22 mouse cellular contexts compared by ENCODE assay signal in the genomic region with DNA sequence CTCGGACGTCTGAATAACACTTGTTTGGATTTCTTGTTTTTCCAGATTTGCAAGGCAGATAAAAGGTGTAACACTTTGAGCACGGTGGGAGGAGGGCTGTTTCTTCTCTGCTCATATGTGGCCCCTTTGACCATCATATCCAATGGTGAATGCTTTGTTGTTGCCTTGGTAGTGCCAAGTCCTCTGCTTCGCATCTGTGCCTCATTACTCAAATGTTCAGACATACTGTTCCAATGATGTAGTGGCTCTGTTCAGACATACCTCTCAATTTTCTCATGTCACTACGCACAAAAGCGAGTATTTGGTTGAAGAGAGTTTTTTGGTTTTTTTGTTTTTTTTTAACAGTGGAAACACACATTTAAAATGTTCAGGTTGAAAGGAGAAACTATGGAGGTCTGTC.
DNase-seq lines count a peak whose midpoint lies in the region; ATAC-seq and TF ChIP-seq lines count a peak whose summit lies in the region.
"Had no signal": no experiment of that assay in that cellular context is flagged by ENCODE, and none has a peak within 500 bp of the region (broad histone marks: within the 10 kb centered on the region; RNA-seq: fewer than 3 reads in every experiment).

No protein-coding gene starts in this region.

- TF ChIP-seq CTCF in layer of hippocampus, adult 2 months (conservative IDR thresholded peaks at IDR 0.05) = no peak

- no peaks in the 10 kb centered on the region for H3K36me3 ChIP-seq in embryonic facial prominence, embryonic 11.5 days (replicated peaks; ENCODE audit: control insufficient read depth, insufficient read depth, low read depth, low read length)
- H3K36me3 ChIP-seq in embryonic facial prominence, embryonic 10.5 days (replicated peaks) = no peaks in the 10 kb centered on the region
- no peaks in the 10 kb centered on the region for H3K36me3 ChIP-seq in embryonic facial prominence, embryonic 14.5 days (ENCODE audit: control insufficient read depth, insufficient read depth, low read length)
- H3K36me3 ChIP-seq in embryonic facial prominence, embryonic 15.5 days = no peaks in the 10 kb centered on the region
- H3K36me3 ChIP-seq: G1E had no signal

- no peak overlapping the region for H3K4me3 ChIP-seq in embryonic facial prominence, embryonic 11.5 days (ENCODE audit: low read depth, low read length)
- no peak overlapping the region for H3K4me3 ChIP-seq in embryonic facial prominence, embryonic 10.5 days
- H3K4me3 ChIP-seq in layer of hippocampus, adult 2 months = no peak overlapping the region
- no peak overlapping the region for H3K4me3 ChIP-seq in embryonic facial prominence, embryonic 14.5 days (ENCODE audit: low read depth, low read length)
- no peak overlapping the region for H3K4me3 ChIP-seq in embryonic facial prominence, embryonic 15.5 days (replicated peaks)

- no peak for ATAC-seq in embryonic facial prominence, embryonic 11.5 days (replicated peaks; ENCODE audit: insufficient number of reproducible peaks, low FRiP score, low TSS enrichment, low read depth)
- no peak for ATAC-seq in embryonic facial prominence, embryonic 14.5 days (ENCODE audit: low read depth)
- peak; percentile 54; the same call in 1 of the 2 replicates for ATAC-seq in embryonic facial prominence, embryonic 15.5 days (ENCODE audit: insufficient number of reproducible peaks, low FRiP score, low TSS enrichment, low read depth)
- ATAC-seq: activated CD4-positive, CD25-positive, alpha-beta regulatory T cell, adult 4 months; CD4-positive, CD25-positive, alpha-beta regulatory T cell, adult 4 months; Patski had no signal

- no peaks in the 10 kb centered on the region for H3K4me1 ChIP-seq in embryonic facial prominence, embryonic 11.5 days (ENCODE audit: control insufficient read depth, insufficient read depth, low read length)
- peaks cover 19% of the 10 kb centered on the region for H3K4me1 ChIP-seq in embryonic facial prominence, embryonic 10.5 days
- peaks cover 26% of the 10 kb centered on the region for H3K4me1 ChIP-seq in embryonic facial prominence, embryonic 14.5 days (ENCODE audit: control insufficient read depth, insufficient read depth, low read length)
- H3K4me1 ChIP-seq in embryonic facial prominence, embryonic 15.5 days = peaks cover 9% of the 10 kb centered on the region

- peak; percentile 54 for DNase-seq in embryonic facial prominence, embryonic 11.5 days (ENCODE audit: low spot score)
- no peak for DNase-seq in embryonic facial prominence, embryonic 10.5 days (ENCODE audit: low spot score)
- no peak for DNase-seq in layer of hippocampus, adult 2 months (ENCODE audit: low spot score in 2 of 2)
- no peak for DNase-seq in layer of hippocampus, postnatal 25 days (ENCODE audit: extremely low spot score in 1 of 2, low spot score in 1 of 2)
- DNase-seq in embryonic facial prominence, embryonic 14.5 days (ENCODE audit: low spot score) = peak; percentile 40
- DNase-seq in adrenal gland, postnatal 36 days = no peak
- no peak for DNase-seq in testis, postnatal 14 days (ENCODE audit: low spot score)
- DNase-seq: adrenal gland, adult 2 months; adrenal gland, adult 8-10 months; adrenal gland, postnatal 10 days; adrenal gland, postnatal 14 days; adrenal gland, postnatal 25 days; B cell, adult 2 months; cerebellum, adult 11 months; cerebellum, adult 11-12 months; cerebellum, adult 18-20 months had no signal

- no peak overlapping the region for H3K9ac ChIP-seq in embryonic facial prominence, embryonic 11.5 days (replicated peaks; ENCODE audit: low read length)
- H3K9ac ChIP-seq in embryonic facial prominence, embryonic 14.5 days (ENCODE audit: low read depth, low read length) = no peak overlapping the region
- no peak overlapping the region for H3K9ac ChIP-seq in embryonic facial prominence, embryonic 15.5 days

- WGBS in embryonic facial prominence, embryonic 11.5 days = 77% methylated on average over 6 of the region's 6 CpGs
- WGBS in embryonic facial prominence, embryonic 10.5 days = 83% methylated on average over 6 of the region's 6 CpGs
- WGBS in embryonic facial prominence, embryonic 14.5 days = 54% methylated on average over 6 of the region's 6 CpGs
- 36% methylated on average over 6 of the region's 6 CpGs for WGBS in embryonic facial prominence, embryonic 15.5 days

- no peak overlapping the region for H3K4me2 ChIP-seq in embryonic facial prominence, embryonic 11.5 days (ENCODE audit: low read depth, low read length)
- no peak overlapping the region for H3K4me2 ChIP-seq in embryonic facial prominence, embryonic 14.5 days (ENCODE audit: low read depth, low read length)
- H3K4me2 ChIP-seq in embryonic facial prominence, embryonic 15.5 days (replicated peaks) = no peak overlapping the region

- no peaks in the 10 kb centered on the region for H3K27me3 ChIP-seq in embryonic facial prominence, embryonic 11.5 days (ENCODE audit: control insufficient read depth, insufficient read depth, low read length)
- H3K27me3 ChIP-seq in embryonic facial prominence, embryonic 10.5 days (replicated peaks; ENCODE audit: low read depth, poor library complexity, severe bottlenecking) = no peaks in the 10 kb centered on the region
- no peaks in the 10 kb centered on the region for H3K27me3 ChIP-seq in embryonic facial prominence, embryonic 14.5 days (replicated peaks; ENCODE audit: control insufficient read depth, insufficient read depth, low read length)
- no peaks in the 10 kb centered on the region for H3K27me3 ChIP-seq in embryonic facial prominence, embryonic 15.5 days
- H3K27me3 ChIP-seq: CH12.LX, Patski had no signal

- H3K9me3 ChIP-seq in embryonic facial prominence, embryonic 11.5 days (replicated peaks; ENCODE audit: control insufficient read depth, low read length) = no peaks in the 10 kb centered on the region
- H3K9me3 ChIP-seq in embryonic facial prominence, embryonic 10.5 days = no peaks in the 10 kb centered on the region
- H3K9me3 ChIP-seq in embryonic facial prominence, embryonic 14.5 days (ENCODE audit: control insufficient read depth, low read length) = no peaks in the 10 kb centered on the region
- H3K9me3 ChIP-seq in embryonic facial prominence, embryonic 15.5 days (replicated peaks) = no peaks in the 10 kb centered on the region

- no peak overlapping the region for H3K27ac ChIP-seq in embryonic facial prominence, embryonic 11.5 days (replicated peaks; ENCODE audit: low read depth, low read length)
- H3K27ac ChIP-seq in embryonic facial prominence, embryonic 10.5 days (replicated peaks) = no peak overlapping the region
- H3K27ac ChIP-seq in layer of hippocampus, adult 2 months = peak overlapping the region; percentile 32
- no peak overlapping the region for H3K27ac ChIP-seq in embryonic facial prominence, embryonic 14.5 days (replicated peaks; ENCODE audit: low read depth, low read length)
- no peak overlapping the region for H3K27ac ChIP-seq in embryonic facial prominence, embryonic 15.5 days (replicated peaks)

Comparison
In these comparisons a context has a peak if more than half of its experiments do, and no peak if none do; other contexts are left out.
1. DNase-seq: peak in embryonic facial prominence, embryonic 11.5 days (single experiment) and embryonic facial prominence, embryonic 14.5 days (single experiment); none in embryonic facial prominence, embryonic 10.5 days (single experiment), layer of hippocampus, adult 2 months (0 of 2), layer of hippocampus, postnatal 25 days (0 of 2), adrenal gland, postnatal 36 days (0 of 2) and testis, postnatal 14 days (single experiment).